Mouse (Mus musculus): ENCODE data around the gene Ccpg1. TPM values are rescaled to one million over a fixed set of nuclear protein-coding genes. Genes with fewer than 3 reads are reported as not detected.
A peak's percentile ranks its signal among the peaks of the same experiment; 100 is the strongest.

Gene Ccpg1
- total and polyA plus RNA-seq, 2 experiments from 2014 or later, result 19.3 to 39.9 TPM

DNA sequence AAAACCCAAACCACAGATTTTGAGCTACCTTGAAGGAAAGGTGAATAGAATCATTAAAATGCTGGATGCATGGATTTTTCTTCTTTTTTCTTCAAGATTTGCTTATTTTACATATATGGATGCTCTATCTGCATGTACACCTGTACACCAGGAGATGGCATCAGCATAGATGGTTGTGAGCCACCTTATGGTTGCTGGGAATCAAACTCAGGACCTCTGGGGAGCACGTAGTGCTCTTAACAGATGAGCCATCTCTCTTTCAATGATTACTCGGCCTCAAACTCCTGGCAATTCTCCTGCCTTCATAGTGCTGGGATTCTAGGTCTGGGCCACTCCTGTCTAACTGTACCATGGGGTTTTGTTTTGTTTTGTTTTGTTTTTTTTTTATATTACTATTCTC, 2.2 kb upstream of the Ccpg1 start:
- WGBS, result 68% methylated on average over 2 of the region's 2 CpGs
- H3K4me1 ChIP-seq (ENCODE audit: insufficient read depth, low read length), result peaks cover 9% of the 10 kb centered on the region; the same call in 1 of the 2 replicates
- H3K9me3 ChIP-seq (ENCODE audit: low read length), result no peaks in the 10 kb centered on the region
- no peak overlapping the region for H3K4me2 ChIP-seq (ENCODE audit: low read depth, low read length, poor library complexity, severe bottlenecking)
- no peak overlapping the region for H3K4me3 ChIP-seq (ENCODE audit: low read depth, low read length)
- TF ChIP-seq CTCF (IDR thresholded peaks at IDR 0.05), result peak; percentile 34
- H3K27ac ChIP-seq (ENCODE audit: low read depth, low read length), result no peak overlapping the region
- H3K9ac ChIP-seq (replicated peaks; ENCODE audit: low read length, poor library complexity, severe bottlenecking), result no peak overlapping the region
- DNase-seq (ENCODE audit: low spot score) (no peak), ATAC-seq (ENCODE audit: low FRiP score) (no peak)
- no peaks in the 10 kb centered on the region for H3K27me3 ChIP-seq (ENCODE audit: insufficient read depth, low read length)
- H3K36me3 ChIP-seq (ENCODE audit: insufficient read depth, low read length), result no peaks in the 10 kb centered on the region

DNA sequence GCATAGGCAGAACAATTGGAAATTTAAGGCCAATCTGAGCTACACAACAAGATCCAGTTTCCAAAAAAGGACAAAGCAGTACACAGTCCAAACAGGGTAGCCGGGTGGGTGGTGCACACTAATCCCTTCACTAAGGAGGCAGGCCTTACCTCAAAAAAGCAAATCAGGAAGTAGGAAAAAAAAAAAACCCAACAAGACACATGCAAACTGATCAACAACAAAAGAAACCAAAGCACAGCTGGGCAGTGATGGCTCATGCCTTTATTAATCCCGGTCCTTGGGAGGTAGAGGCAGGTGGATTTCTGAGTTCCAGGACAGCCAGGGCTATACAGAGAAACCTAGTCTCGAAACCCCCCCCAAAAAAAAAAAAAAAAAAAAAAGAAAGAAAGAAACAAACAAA, 2.5 kb downstream of the Ccpg1 start:
- Histone ChIP-seq H3K4me1 (ENCODE audit: insufficient read depth, low read length) (peaks cover 9% of the 10 kb centered on the region; the same call in 1 of the 2 replicates), H3K9me3 (ENCODE audit: low read length) (no peaks in the 10 kb centered on the region), H3K27me3 (ENCODE audit: insufficient read depth, low read length) (no peaks in the 10 kb centered on the region), H3K4me3 (ENCODE audit: low read depth, low read length) (no peak overlapping the region), H3K9ac (replicated peaks; ENCODE audit: low read length, poor library complexity, severe bottlenecking) (no peak overlapping the region), H3K27ac (ENCODE audit: low read depth, low read length) (no peak overlapping the region), H3K36me3 (ENCODE audit: insufficient read depth, low read length) (no peaks in the 10 kb centered on the region), H3K4me2 (ENCODE audit: low read depth, low read length, poor library complexity, severe bottlenecking) (no peak overlapping the region)
- TF ChIP-seq CTCF (IDR thresholded peaks at IDR 0.05), result no peak
- DNase-seq (ENCODE audit: low spot score) (no peak), ATAC-seq (ENCODE audit: low FRiP score) (no peak)
- WGBS, result 52% methylated on average over 3 of the region's 3 CpGs

DNA sequence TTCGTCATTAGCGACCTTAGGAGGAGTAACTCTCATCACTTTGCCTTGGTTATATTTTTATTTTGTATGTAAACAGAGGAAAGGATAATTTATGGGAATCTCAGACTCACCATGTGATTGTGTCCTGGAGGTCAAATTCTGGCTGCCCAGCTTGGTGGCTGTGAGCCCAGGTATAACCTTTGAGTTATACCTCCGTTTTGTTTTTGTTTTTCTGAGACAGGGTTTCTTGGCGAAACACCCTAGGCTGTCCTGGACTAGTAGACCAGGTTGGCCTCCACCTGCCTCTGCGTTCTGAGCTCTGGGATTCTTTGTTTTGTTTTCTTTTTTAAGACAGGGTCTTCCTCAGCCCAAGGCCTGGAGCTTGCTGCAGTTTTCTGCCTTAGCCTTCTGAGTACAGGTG, 3.5 kb downstream of the Ccpg1 start:
- Histone ChIP-seq H3K27me3 (ENCODE audit: insufficient read depth, low read length) (no peaks in the 10 kb centered on the region), H3K36me3 (ENCODE audit: insufficient read depth, low read length) (no peaks in the 10 kb centered on the region), H3K4me2 (ENCODE audit: low read depth, low read length, poor library complexity, severe bottlenecking) (no peak overlapping the region), H3K4me1 (ENCODE audit: insufficient read depth, low read length) (peaks cover 9% of the 10 kb centered on the region; the same call in 1 of the 2 replicates), H3K9ac (replicated peaks; ENCODE audit: low read length, poor library complexity, severe bottlenecking) (no peak overlapping the region), H3K4me3 (ENCODE audit: low read depth, low read length) (no peak overlapping the region), H3K9me3 (ENCODE audit: low read length) (no peaks in the 10 kb centered on the region), H3K27ac (ENCODE audit: low read depth, low read length) (no peak overlapping the region)
- 84% methylated on average over 5 of the region's 5 CpGs for WGBS
- ATAC-seq (ENCODE audit: low FRiP score), result no peak
- TF ChIP-seq CTCF (IDR thresholded peaks at IDR 0.05), result no peak
- DNase-seq (ENCODE audit: low spot score), result no peak

- TF ChIP-seq CTCF (IDR thresholded peaks at IDR 0.05), result no peak
- Histone ChIP-seq H3K36me3 (ENCODE audit: insufficient read depth, low read length) (no peaks in the 10 kb centered on the region), H3K9ac (replicated peaks; ENCODE audit: low read length, poor library complexity, severe bottlenecking) (no peak overlapping the region), H3K9me3 (ENCODE audit: low read length) (no peaks in the 10 kb centered on the region), H3K4me2 (ENCODE audit: low read depth, low read length, poor library complexity, severe bottlenecking) (no peak overlapping the region), H3K27me3 (ENCODE audit: insufficient read depth, low read length) (no peaks in the 10 kb centered on the region), H3K4me3 (ENCODE audit: low read depth, low read length) (no peak overlapping the region), H3K4me1 (ENCODE audit: insufficient read depth, low read length) (peaks cover 2% of the 10 kb centered on the region; the same call in 1 of the 2 replicates), H3K27ac (ENCODE audit: low read depth, low read length) (no peak overlapping the region)
- ATAC-seq (ENCODE audit: low FRiP score), result no peak
- 97% methylated on average over 2 of the region's 2 CpGs for WGBS
- no peak for DNase-seq (ENCODE audit: low spot score)
Observed at GRCm38 (mm10) chr9:72991420-72991819, 6.2 kb downstream of the Ccpg1 start.

GRCm38 (mm10) chr9:72992576-72992975, 7.3 kb downstream of the Ccpg1 start:
- no peak for TF ChIP-seq CTCF (IDR thresholded peaks at IDR 0.05)
- Histone ChIP-seq H3K27me3 (ENCODE audit: insufficient read depth, low read length) (no peaks in the 10 kb centered on the region), H3K27ac (ENCODE audit: low read depth, low read length) (no peak overlapping the region), H3K4me2 (ENCODE audit: low read depth, low read length, poor library complexity, severe bottlenecking) (no peak overlapping the region), H3K36me3 (ENCODE audit: insufficient read depth, low read length) (no peaks in the 10 kb centered on the region), H3K9ac (replicated peaks; ENCODE audit: low read length, poor library complexity, severe bottlenecking) (no peak overlapping the region), H3K9me3 (ENCODE audit: low read length) (no peaks in the 10 kb centered on the region), H3K4me1 (ENCODE audit: insufficient read depth, low read length) (no peaks in the 10 kb centered on the region), H3K4me3 (ENCODE audit: low read depth, low read length) (no peak overlapping the region)
- ATAC-seq (ENCODE audit: low FRiP score) (no peak), DNase-seq (ENCODE audit: low spot score) (no peak)
- WGBS, result 95% methylated on average over 5 of the region's 5 CpGs

GRCm38 (mm10) chr9:72996167-72996566, 10.9 kb downstream of the Ccpg1 start:
- Histone ChIP-seq H3K9ac (replicated peaks; ENCODE audit: low read length, poor library complexity, severe bottlenecking) (no peak overlapping the region), H3K4me1 (ENCODE audit: insufficient read depth, low read length) (no peaks in the 10 kb centered on the region), H3K4me2 (ENCODE audit: low read depth, low read length, poor library complexity, severe bottlenecking) (no peak overlapping the region), H3K4me3 (ENCODE audit: low read depth, low read length) (no peak overlapping the region), H3K27me3 (ENCODE audit: insufficient read depth, low read length) (no peaks in the 10 kb centered on the region), H3K9me3 (ENCODE audit: low read length) (no peaks in the 10 kb centered on the region), H3K27ac (ENCODE audit: low read depth, low read length) (no peak overlapping the region), H3K36me3 (ENCODE audit: insufficient read depth, low read length) (0 out of 2 replicates have a peak, but pooled peaks cover 3% of the 10 kb centered on the region)
- no peak for TF ChIP-seq CTCF (IDR thresholded peaks at IDR 0.05)
- no peak for ATAC-seq (ENCODE audit: low FRiP score)
- no peak for DNase-seq (ENCODE audit: low spot score)
